Mouse (Mus musculus): ENCODE results near the gene Il17rd. TPM values are rescaled to one million over a fixed set of nuclear protein-coding genes. Genes with fewer than 3 reads are reported as not detected.

The Il17rd gene
- polyA plus RNA-seq, 1 experiment from 2014 or later = 1.9 TPM

DNA sequence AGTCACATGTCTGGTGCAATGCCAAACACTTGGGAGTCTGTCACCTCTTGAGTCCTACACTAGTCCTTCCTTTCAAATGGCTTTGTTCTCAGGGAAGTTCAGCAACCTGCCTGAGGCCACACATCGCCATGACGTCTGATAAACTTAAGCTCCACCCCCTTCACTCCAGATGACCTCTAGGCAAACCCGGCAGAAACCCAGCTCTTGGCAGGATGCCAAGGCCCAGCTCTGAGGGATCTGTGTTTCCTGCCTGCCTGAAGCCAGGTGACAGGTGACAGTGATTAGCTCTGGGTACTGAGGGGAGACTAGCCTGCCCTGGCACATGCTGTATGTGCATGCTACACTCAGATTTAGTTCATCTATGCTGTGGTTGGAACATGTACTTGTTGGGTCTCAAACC is 33.2 kb downstream of the Il17rd start:
- Histone ChIP-seq H3K4me3 (no peak overlapping the region), H3K27me3 (no peaks in the 10 kb centered on the region), H3K27ac (no peak overlapping the region), H3K4me2 (no peak overlapping the region), H3K9me3 (replicated peaks) (no peaks in the 10 kb centered on the region), H3K36me3 (ENCODE audit: poor library complexity, severe bottlenecking) (no peaks in the 10 kb centered on the region), H3K9ac (no peak overlapping the region), H3K4me1 (peaks cover 50% of the 10 kb centered on the region)
- ATAC-seq = no peak
- WGBS = 37% methylated on average over 3 of the region's 3 CpGs

- Histone ChIP-seq H3K9ac (no peak overlapping the region), H3K27ac (no peak overlapping the region), H3K4me3 (no peak overlapping the region), H3K36me3 (ENCODE audit: poor library complexity, severe bottlenecking) (no peaks in the 10 kb centered on the region), H3K4me2 (no peak overlapping the region), H3K4me1 (peaks cover 34% of the 10 kb centered on the region), H3K9me3 (replicated peaks) (no peaks in the 10 kb centered on the region), H3K27me3 (no peaks in the 10 kb centered on the region)
- no peak for ATAC-seq
- 76% methylated on average over 6 of the region's 6 CpGs for WGBS
Observed at GRCm38 (mm10) chr14:27075084-27075483, 36.3 kb downstream of the Il17rd start.

DNA sequence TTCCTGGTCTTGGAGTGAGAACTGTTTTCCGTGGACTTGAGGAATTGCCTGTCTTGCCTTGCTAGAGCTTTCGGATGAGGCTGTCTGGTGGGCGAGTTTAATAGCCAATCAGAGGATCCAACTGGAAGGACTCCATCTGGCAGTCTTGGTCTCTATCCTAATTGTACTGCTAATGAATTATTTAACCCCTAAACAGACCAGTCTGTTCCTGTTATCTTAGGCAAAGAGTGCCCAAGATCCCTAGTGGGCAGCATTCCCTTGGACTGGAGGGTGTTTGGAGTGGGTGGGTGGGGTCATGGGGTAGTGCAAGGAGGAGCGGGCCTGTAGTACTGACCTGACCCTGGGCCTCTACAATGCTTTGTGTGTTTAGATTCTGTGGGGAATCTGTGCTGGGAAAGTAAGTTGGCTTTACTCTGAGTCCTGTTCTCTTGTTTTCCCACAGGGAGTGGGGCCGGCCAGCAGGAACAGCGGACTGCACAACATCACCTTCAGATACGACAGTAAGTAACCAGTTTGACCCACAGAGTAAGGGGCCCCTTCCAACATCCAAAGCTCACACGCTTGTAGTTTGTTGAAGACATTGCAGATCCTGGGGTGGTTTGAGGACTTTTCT is 37.3 kb downstream of the Il17rd start:
- WGBS = 70% methylated on average over 8 of the region's 8 CpGs
- no peak overlapping the region for H3K4me2 ChIP-seq
- peaks cover 26% of the 10 kb centered on the region for H3K4me1 ChIP-seq
- H3K9me3 ChIP-seq (replicated peaks) = no peaks in the 10 kb centered on the region
- no peaks in the 10 kb centered on the region for H3K27me3 ChIP-seq
- peak; percentile 69 for ATAC-seq
- no peak overlapping the region for H3K4me3 ChIP-seq
- no peak overlapping the region for H3K27ac ChIP-seq
- H3K36me3 ChIP-seq (ENCODE audit: poor library complexity, severe bottlenecking) = no peaks in the 10 kb centered on the region
- H3K9ac ChIP-seq = no peak overlapping the region

- H3K9me3 ChIP-seq (replicated peaks) = no peaks in the 10 kb centered on the region
- no peak overlapping the region for H3K27ac ChIP-seq
- no peaks in the 10 kb centered on the region for H3K27me3 ChIP-seq
- no peak overlapping the region for H3K9ac ChIP-seq
- H3K4me2 ChIP-seq = no peak overlapping the region
- no peak overlapping the region for H3K4me3 ChIP-seq
- ATAC-seq = no peak
- no peaks in the 10 kb centered on the region for H3K36me3 ChIP-seq (ENCODE audit: poor library complexity, severe bottlenecking)
- peaks cover 21% of the 10 kb centered on the region for H3K4me1 ChIP-seq
- 100% methylated on average over 2 of the region's 2 CpGs for WGBS
Observed at GRCm38 (mm10) chr14:27076522-27076920, 37.8 kb downstream of the Il17rd start.

- no peak overlapping the region for H3K4me3 ChIP-seq
- 79% methylated on average over 5 of the region's 5 CpGs for WGBS
Observed at GRCm38 (mm10) chr14:27081536-27082275, 43.0 kb downstream of the Il17rd start.

GRCm38 (mm10) chr14:27085471-27085870 is 46.7 kb downstream of the Il17rd start:
- no peak overlapping the region for H3K27ac ChIP-seq
- H3K4me3 ChIP-seq = no peak overlapping the region
- no peaks in the 10 kb centered on the region for H3K27me3 ChIP-seq
- no peak overlapping the region for H3K4me2 ChIP-seq
- 87% methylated on average over 5 of the region's 5 CpGs for WGBS
- H3K36me3 ChIP-seq (ENCODE audit: poor library complexity, severe bottlenecking) = no peaks in the 10 kb centered on the region
- 0 out of 2 replicates have a peak, but pooled peaks cover 2% of the 10 kb centered on the region for H3K4me1 ChIP-seq
- no peak overlapping the region for H3K9ac ChIP-seq
- H3K9me3 ChIP-seq (replicated peaks) = no peaks in the 10 kb centered on the region
- ATAC-seq = no peak

More at GRCm38 (mm10) chr14:27081536-27082275, 43.0 kb downstream of the Il17rd start:
- H3K36me3 ChIP-seq (ENCODE audit: poor library complexity, severe bottlenecking) = no peaks in the 10 kb centered on the region
- H3K9ac ChIP-seq = no peak overlapping the region
- H3K27me3 ChIP-seq = no peaks in the 10 kb centered on the region
- no peaks in the 10 kb centered on the region for H3K9me3 ChIP-seq (replicated peaks)
- H3K4me2 ChIP-seq = no peak overlapping the region
- H3K27ac ChIP-seq = no peak overlapping the region
- 0 out of 2 replicates have a peak, but pooled peaks cover 2% of the 10 kb centered on the region for H3K4me1 ChIP-seq
- ATAC-seq = no peak

DNA sequence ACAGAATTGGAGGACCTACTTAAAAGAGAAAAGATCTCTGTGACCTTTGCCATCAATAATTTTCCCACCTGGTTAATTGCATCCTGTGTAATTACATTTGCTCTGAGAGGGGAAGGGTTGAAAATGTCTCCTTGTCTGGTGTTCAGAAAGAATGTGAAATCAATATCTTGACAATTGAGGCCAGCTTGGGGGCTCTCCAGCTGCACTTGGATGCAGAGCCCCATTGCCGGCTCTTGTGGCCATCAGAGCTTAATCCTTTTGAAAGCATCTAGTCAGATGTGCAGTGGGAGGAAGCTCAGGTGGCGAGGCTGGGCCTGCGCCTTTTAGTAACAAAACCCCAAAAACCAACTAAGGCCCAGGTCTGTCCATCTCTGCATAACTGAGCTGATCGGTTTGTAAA is 47.3 kb downstream of the Il17rd start:
- H3K27ac ChIP-seq = no peak overlapping the region
- 0 out of 2 replicates have a peak, but pooled peaks cover 2% of the 10 kb centered on the region for H3K4me1 ChIP-seq
- H3K4me2 ChIP-seq = no peak overlapping the region
- no peak for ATAC-seq
- H3K9ac ChIP-seq = no peak overlapping the region
- H3K36me3 ChIP-seq (ENCODE audit: poor library complexity, severe bottlenecking) = no peaks in the 10 kb centered on the region
- H3K27me3 ChIP-seq = no peaks in the 10 kb centered on the region
- no peak overlapping the region for H3K4me3 ChIP-seq
- no peaks in the 10 kb centered on the region for H3K9me3 ChIP-seq (replicated peaks)
- WGBS = 63% methylated on average over 4 of the region's 4 CpGs

DNA sequence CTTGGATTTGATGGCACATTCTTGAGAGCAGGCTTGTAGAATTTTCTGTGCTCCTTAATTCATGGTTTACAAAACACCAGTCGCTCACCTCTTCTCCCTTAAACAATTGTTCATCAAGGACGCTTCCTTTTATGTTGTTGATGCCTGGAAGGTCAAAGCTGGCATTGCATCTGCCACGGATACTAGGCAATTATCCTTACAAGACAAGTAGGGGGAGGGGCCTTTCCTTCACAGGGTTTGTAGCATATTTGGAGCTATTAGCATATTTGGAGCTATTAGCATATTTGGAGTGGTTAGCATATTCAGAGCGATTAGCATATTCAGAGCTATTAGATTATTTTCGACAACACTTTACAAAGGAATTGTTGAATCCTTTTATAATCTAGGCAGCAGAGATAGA is 55.5 kb downstream of the Il17rd start:
- WGBS = 34% methylated on average over 5 of the region's 5 CpGs
- peak overlapping the region; percentile 63 for H3K27ac ChIP-seq

GRCm38 (mm10) chr14:27096133-27096532 is 57.4 kb downstream of the Il17rd start:
- no peaks in the 10 kb centered on the region for H3K9me3 ChIP-seq (replicated peaks)
- no peak overlapping the region for H3K4me3 ChIP-seq
- WGBS = 69% methylated on average over 9 of the region's 9 CpGs
- H3K9ac ChIP-seq = no peak overlapping the region
- no peaks in the 10 kb centered on the region for H3K27me3 ChIP-seq
- ATAC-seq = no peak
- peaks cover 10% of the 10 kb centered on the region; the same call in 1 of the 2 replicates for H3K36me3 ChIP-seq (ENCODE audit: poor library complexity, severe bottlenecking)
- peaks cover 10% of the 10 kb centered on the region for H3K4me1 ChIP-seq
- H3K4me2 ChIP-seq = no peak overlapping the region
- no peak overlapping the region for H3K27ac ChIP-seq

More for the DNA sequence above, 55.5 kb downstream of the Il17rd start:
- Histone ChIP-seq H3K4me3 (no peak overlapping the region), H3K36me3 (ENCODE audit: poor library complexity, severe bottlenecking) (peaks cover under 1% of the 10 kb centered on the region; the same call in 1 of the 2 replicates), H3K9ac (no peak overlapping the region), H3K4me1 (peaks cover 10% of the 10 kb centered on the region), H3K9me3 (replicated peaks) (no peaks in the 10 kb centered on the region), H3K4me2 (no peak overlapping the region), H3K27me3 (no peaks in the 10 kb centered on the region)
- ATAC-seq = peak; percentile 75

GRCm38 (mm10) chr14:27096779-27097178 is 58.0 kb downstream of the Il17rd start:
- Histone ChIP-seq H3K27me3 (no peaks in the 10 kb centered on the region), H3K27ac (no peak overlapping the region), H3K4me3 (no peak overlapping the region), H3K4me1 (peaks cover 10% of the 10 kb centered on the region), H3K36me3 (ENCODE audit: poor library complexity, severe bottlenecking) (peaks cover 10% of the 10 kb centered on the region; the same call in 1 of the 2 replicates), H3K4me2 (no peak overlapping the region), H3K9ac (no peak overlapping the region), H3K9me3 (replicated peaks) (no peaks in the 10 kb centered on the region)
- ATAC-seq = peak; percentile 66
- WGBS = 4% methylated on average over 3 of the region's 3 CpGs

DNA sequence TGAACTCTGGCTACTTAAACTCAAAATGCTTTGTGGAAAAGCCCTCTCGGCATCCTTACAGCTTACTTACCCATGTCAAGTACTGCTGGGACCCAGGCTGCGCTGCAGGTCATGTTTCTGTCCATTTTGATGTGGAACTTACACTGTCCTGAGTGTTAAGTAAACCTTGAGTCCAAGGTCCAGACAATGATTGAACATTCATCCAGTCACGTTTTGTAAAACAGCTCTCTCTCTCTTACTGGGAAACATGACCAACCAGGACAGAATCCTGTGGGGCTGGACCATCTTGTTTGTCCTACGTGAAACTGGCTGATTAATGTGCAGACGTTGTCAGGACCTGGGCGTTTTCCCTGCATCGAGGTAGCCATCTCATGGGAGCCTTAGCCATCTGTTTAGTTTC is 63.0 kb downstream of the Il17rd start:
- ATAC-seq = no peak
- peaks cover 10% of the 10 kb centered on the region; the same call in 1 of the 2 replicates for H3K36me3 ChIP-seq (ENCODE audit: poor library complexity, severe bottlenecking)
- peaks cover 6% of the 10 kb centered on the region; the same call in 1 of the 2 replicates for H3K4me1 ChIP-seq
- H3K4me3 ChIP-seq = no peak overlapping the region
- no peaks in the 10 kb centered on the region for H3K27me3 ChIP-seq
- H3K9me3 ChIP-seq (replicated peaks) = no peaks in the 10 kb centered on the region
- H3K4me2 ChIP-seq = no peak overlapping the region
- H3K27ac ChIP-seq = no peak overlapping the region
- no peak overlapping the region for H3K9ac ChIP-seq
- 86% methylated on average over 7 of the region's 7 CpGs for WGBS

GRCm38 (mm10) chr14:27102720-27103119 is 64.0 kb downstream of the Il17rd start:
- Histone ChIP-seq H3K27ac (no peak overlapping the region; the same call in 1 of the 2 replicates), H3K27me3 (no peaks in the 10 kb centered on the region), H3K4me1 (peaks cover 6% of the 10 kb centered on the region; the same call in 1 of the 2 replicates), H3K9me3 (replicated peaks) (no peaks in the 10 kb centered on the region), H3K4me2 (no peak overlapping the region), H3K4me3 (no peak overlapping the region), H3K36me3 (ENCODE audit: poor library complexity, severe bottlenecking) (peaks cover 10% of the 10 kb centered on the region; the same call in 1 of the 2 replicates), H3K9ac (no peak overlapping the region)
- no peak for ATAC-seq
- 71% methylated on average over 6 of the region's 6 CpGs for WGBS
